ENCODE assay signal across 21 mouse cellular contexts in genomic region chr5:27028611-27029010, GRCm38 (mm10).
DNase-seq lines count a peak whose midpoint lies in the region; ATAC-seq lines count a peak whose summit lies in the region.
"Had no signal": no experiment of that assay in that cellular context is flagged by ENCODE, and none has a peak within 500 bp of the region (broad histone marks: within the 10 kb centered on the region; RNA-seq: fewer than 3 reads in every experiment).

No protein-coding gene starts in this region.

- 39% methylated on average over 1 of the region's 1 CpGs for WGBS in midbrain, embryonic 16.5 days

- DNase-seq in R1 (ENCODE audit: low read depth, low spot score) (peak; percentile 56), ZHBTc4 (ENCODE audit: low read depth, low spot score) (peak; percentile 69)
- no peak for DNase-seq in yolk sac, embryonic 10.5 days (ENCODE audit: low spot score)
- DNase-seq: adrenal gland, adult 2 months; adrenal gland, adult 8-10 months; adrenal gland, postnatal 10 days; adrenal gland, postnatal 14 days; adrenal gland, postnatal 25 days; adrenal gland, postnatal 36 days; B cell, adult 2 months; cerebellum, adult 11 months; cerebellum, adult 11-12 months; cerebellum, adult 18-20 months; cerebellum, adult 2 months; cerebellum, adult 8-10 months had no signal

- no peak overlapping the region for H3K4me2 ChIP-seq in midbrain, embryonic 16.5 days (ENCODE audit: low read length)

- H3K27ac ChIP-seq in midbrain, embryonic 16.5 days (ENCODE audit: low read length), result no peak overlapping the region

- no peaks in the 10 kb centered on the region for H3K27me3 ChIP-seq in midbrain, embryonic 16.5 days (ENCODE audit: control insufficient read depth, insufficient read depth, low read depth, low read length)
- H3K27me3 ChIP-seq: CH12.LX, Patski had no signal

- no peaks in the 10 kb centered on the region for H3K4me1 ChIP-seq in midbrain, embryonic 16.5 days (ENCODE audit: control insufficient read depth, insufficient read depth, low read length)

- H3K9ac ChIP-seq in midbrain, embryonic 16.5 days (ENCODE audit: low read depth, low read length), result no peak overlapping the region

- H3K36me3 ChIP-seq in midbrain, embryonic 16.5 days (ENCODE audit: control insufficient read depth, insufficient read depth, low read length), result no peaks in the 10 kb centered on the region
- H3K36me3 ChIP-seq: G1E had no signal

- H3K9me3 ChIP-seq in midbrain, embryonic 16.5 days (replicated peaks; ENCODE audit: control insufficient read depth, low read length, poor library complexity, severe bottlenecking), result no peaks in the 10 kb centered on the region

- H3K4me3 ChIP-seq in midbrain, embryonic 16.5 days (ENCODE audit: low read depth, low read length), result no peak overlapping the region

- no peak for ATAC-seq in midbrain, embryonic 16.5 days
- ATAC-seq: activated CD4-positive, CD25-positive, alpha-beta regulatory T cell, adult 4 months; CD4-positive, CD25-positive, alpha-beta regulatory T cell, adult 4 months; Patski had no signal
